Mouse (Mus musculus) heart, postnatal 0 days (tissue): ENCODE results near the gene Pak7.

Experiments
- CTCF ChIP-seq: IDR thresholded peaks from 2 replicates; pipeline ENCODE4 v1.5.1; 2016; ENCODE audit warnings: antibody characterized with exemption, control low read depth, low read depth
- EP300 ChIP-seq: IDR thresholded peaks from 2 replicates; pipeline ENCODE4 v1.6.1; 2016; ENCODE audit warnings: antibody characterized with exemption, low read depth

GRCm38 (mm10) chr2:136097143-136097542, 290.6 kb downstream of the Pak7 start:
- no peak for TF ChIP-seq CTCF
- TF ChIP-seq EP300: no peak
